Mouse (Mus musculus): Measurements from ENCODE around the gene Adamts15. TPM values are rescaled to one million over a fixed set of nuclear protein-coding genes. Genes with fewer than 3 reads are reported as not detected.

The Adamts15 gene
- 6.4 and 7.9 TPM in 2 replicates for polyA plus RNA-seq (2016; fragmentation: Nextera tagmentation; extraction: Ambion mirVana)

DNA sequence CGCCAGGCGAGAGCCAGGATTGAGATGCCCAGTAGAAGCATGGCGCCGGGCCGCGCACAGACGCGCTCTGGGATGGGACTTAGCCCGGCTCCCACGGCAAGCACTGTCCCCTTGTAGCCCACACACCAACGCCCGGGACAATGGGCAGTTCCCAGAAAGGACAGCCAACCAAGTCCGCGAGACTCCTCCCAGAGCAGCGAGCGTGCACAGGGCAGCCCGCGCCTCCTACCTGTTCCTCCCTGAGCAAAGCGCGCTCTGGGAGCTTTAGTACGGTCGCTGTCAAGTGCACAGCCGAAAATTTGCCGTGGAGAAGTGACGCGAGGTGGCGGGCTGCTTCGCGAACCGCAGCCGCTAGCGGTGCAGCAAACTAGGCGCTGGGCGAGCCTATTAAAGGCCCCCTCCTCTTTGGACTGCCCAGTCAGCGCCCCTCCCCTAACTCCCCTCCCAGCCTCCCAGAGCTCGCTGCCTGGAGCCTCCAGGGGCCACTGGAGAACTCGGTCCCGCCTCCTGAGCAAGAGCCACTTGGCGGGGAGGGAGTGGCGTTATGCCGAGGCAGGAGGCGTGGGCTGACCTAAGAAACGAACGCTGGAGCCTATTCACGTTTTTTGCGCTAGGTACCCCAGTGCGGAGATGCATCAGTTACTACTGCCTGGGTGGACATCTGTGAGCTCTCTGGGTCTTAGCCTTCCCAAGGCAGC is at the start of gene Adamts15:
Gene Adamts15 (minus strand): TSS at position 256 of the 698 bp plus-strand sequence.
- Histone ChIP-seq H3K36me3 (no peaks in the 10 kb centered on the region), H3K4me3 (peak within 1 kb of the TSS; percentile 73), H3K27ac (peak within 1 kb of the TSS; percentile 83), H3K4me1 (peaks cover 31% of the 10 kb centered on the region), H3K9me3 (no peaks in the 10 kb centered on the region), H3K27me3 (ENCODE audit: insufficient read depth, poor library complexity, severe bottlenecking) (peaks cover 27% of the 10 kb centered on the region)
- peak; percentile 90 for DNase-seq (ENCODE audit: low spot score)
- under 1% methylated on average over 47 of the region's 47 CpGs for WGBS

DNA sequence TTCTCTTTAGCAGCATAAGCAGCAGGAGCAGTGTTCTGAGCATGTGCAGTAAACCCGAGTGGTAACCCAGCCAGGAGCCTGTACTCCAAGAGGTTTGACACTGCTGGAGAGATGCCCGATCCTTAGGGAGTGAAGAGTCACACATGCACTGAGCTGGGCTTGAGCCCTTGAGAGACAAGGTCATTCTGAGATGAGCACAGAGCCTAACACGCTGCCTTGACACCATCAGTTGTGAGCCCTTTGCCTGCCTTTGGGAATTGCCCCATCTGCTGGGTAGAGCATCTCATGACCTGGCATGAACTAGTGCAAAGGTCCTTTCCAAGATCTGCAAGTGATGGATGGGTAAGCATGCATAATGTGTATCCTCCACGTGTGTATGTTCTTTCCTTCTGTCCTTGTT is 49.7 kb upstream of the Adamts15 start:
- H3K27ac ChIP-seq: no peak overlapping the region
- no peaks in the 10 kb centered on the region for H3K27me3 ChIP-seq (ENCODE audit: insufficient read depth, poor library complexity, severe bottlenecking)
- H3K9me3 ChIP-seq: no peaks in the 10 kb centered on the region
- H3K4me3 ChIP-seq: no peak overlapping the region
- 52% methylated on average over 4 of the region's 4 CpGs for WGBS
- H3K36me3 ChIP-seq: no peaks in the 10 kb centered on the region
- no peak for DNase-seq (ENCODE audit: low spot score)
- H3K4me1 ChIP-seq: no peaks in the 10 kb centered on the region

DNA sequence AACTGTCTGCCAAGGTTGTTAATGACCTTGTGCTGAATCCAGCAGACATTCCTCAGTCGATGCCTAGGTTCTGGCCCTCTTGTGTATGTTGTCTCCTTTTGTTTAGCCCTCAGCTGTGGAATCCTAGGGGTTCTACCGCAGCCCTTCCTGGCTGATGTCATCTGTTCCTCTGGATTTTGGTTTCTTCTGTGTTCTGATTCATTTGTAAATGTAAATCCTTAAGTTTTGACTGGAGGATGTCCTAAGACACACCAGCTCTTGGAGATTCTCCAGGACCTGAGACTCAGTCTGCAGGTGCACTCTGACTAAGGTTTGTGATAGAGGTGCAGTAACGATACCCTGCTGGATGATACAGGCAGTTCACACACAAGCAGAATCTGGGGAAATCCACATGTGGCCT is 47.7 kb upstream of the Adamts15 start:
- Histone ChIP-seq H3K9me3 (no peaks in the 10 kb centered on the region), H3K4me3 (no peak overlapping the region), H3K27ac (no peak overlapping the region), H3K4me1 (no peaks in the 10 kb centered on the region), H3K36me3 (no peaks in the 10 kb centered on the region), H3K27me3 (ENCODE audit: insufficient read depth, poor library complexity, severe bottlenecking) (0 out of 2 replicates have a peak, but pooled peaks cover 6% of the 10 kb centered on the region)
- 75% methylated on average over 3 of the region's 3 CpGs for WGBS
- DNase-seq (ENCODE audit: low spot score): no peak

DNA sequence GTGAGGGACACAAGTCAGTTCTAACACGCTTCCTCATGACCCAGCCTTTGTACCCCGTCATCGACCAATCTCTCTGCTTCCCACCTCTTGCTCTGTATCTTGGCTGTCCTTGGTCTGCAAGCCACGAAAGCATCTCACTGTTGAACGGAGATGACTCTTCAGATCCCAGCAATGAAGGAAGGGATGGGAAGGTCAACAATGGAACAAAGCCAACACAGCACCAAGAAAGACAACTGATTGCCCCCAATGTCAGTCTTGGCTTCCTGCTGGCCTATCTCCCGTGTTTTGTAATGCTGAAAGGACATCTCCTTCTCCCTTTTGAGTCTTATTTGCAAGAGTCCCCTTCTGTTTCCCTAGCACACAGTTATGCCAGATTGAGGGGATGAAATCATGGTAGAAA is 45.9 kb upstream of the Adamts15 start:
- Histone ChIP-seq H3K27ac (no peak overlapping the region), H3K36me3 (no peaks in the 10 kb centered on the region), H3K4me1 (no peaks in the 10 kb centered on the region), H3K27me3 (ENCODE audit: insufficient read depth, poor library complexity, severe bottlenecking) (peaks cover 10% of the 10 kb centered on the region; the same call in 1 of the 2 replicates), H3K9me3 (no peaks in the 10 kb centered on the region), H3K4me3 (no peak overlapping the region)
- DNase-seq (ENCODE audit: low spot score): no peak
- 77% methylated on average over 6 of the region's 6 CpGs for WGBS

DNA sequence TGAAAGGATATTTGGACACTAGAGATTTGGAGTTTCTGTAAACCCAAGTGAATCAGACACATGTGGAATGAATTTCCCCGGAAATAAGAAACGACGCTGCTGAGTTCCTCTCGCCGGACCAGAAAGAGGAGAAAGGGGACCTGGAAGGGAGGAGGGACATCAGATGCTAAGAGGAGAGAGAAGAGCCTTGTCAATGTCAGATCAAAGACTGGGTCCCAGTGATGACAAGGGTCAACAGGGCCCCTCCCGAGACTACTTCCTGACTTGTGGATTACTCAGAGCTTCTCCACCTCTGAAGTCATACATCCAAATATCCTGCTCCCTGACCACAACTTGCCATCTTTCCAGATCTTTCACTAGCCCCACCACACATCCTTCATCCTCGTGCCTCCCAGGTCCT is 44.6 kb upstream of the Adamts15 start:
- H3K27me3 ChIP-seq (ENCODE audit: insufficient read depth, poor library complexity, severe bottlenecking): peaks cover 10% of the 10 kb centered on the region; the same call in 1 of the 2 replicates
- no peak overlapping the region for H3K4me3 ChIP-seq
- no peak overlapping the region for H3K27ac ChIP-seq
- no peaks in the 10 kb centered on the region for H3K36me3 ChIP-seq
- peak; percentile 69 for DNase-seq (ENCODE audit: low spot score)
- WGBS: 51% methylated on average over 7 of the region's 7 CpGs
- no peaks in the 10 kb centered on the region for H3K9me3 ChIP-seq
- no peaks in the 10 kb centered on the region for H3K4me1 ChIP-seq

DNA sequence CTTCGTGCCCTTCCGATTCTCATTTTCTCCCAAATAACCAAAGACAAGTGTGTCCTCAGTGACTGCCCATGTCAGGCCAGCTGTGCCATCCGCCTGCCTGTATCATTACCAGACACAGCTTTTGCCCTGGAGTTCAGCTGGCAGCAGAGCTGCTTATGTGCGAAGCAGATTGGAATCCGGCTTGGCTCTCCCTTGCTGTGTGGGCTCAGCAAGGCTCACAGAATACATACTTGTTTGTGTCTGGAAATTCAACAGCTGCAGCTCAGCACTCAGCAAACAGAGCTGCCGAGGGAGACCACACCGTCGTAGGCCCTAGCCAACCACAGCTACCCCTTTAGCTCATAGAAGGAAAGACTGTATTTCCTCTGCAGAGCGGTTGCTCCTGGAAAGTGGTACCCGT is 42.4 kb upstream of the Adamts15 start:
- no peaks in the 10 kb centered on the region for H3K4me1 ChIP-seq

DNA sequence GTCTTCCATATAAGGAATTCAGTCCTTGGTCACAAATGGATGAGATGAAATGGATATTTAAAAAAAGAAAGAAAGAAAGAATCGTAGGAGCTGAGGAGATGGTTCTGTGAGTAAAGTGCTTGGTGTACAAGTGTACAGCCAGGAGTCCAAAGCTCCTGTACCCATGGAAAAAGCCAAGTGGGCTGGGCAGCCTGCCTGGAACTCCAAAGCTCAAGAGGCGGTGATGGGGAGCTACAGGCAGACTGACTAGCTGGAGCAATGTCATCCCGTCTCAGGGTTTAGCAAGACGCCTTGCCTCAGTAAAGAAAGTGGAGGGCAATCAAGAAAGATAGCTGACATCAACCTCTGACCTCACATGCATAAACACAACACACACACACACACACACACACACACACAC is 41.5 kb upstream of the Adamts15 start:
- H3K9me3 ChIP-seq: no peaks in the 10 kb centered on the region
- H3K4me3 ChIP-seq: no peak overlapping the region
- no peaks in the 10 kb centered on the region for H3K4me1 ChIP-seq
- 81% methylated on average over 4 of the region's 4 CpGs for WGBS
- peaks cover 22% of the 10 kb centered on the region; the same call in 1 of the 2 replicates for H3K27me3 ChIP-seq (ENCODE audit: insufficient read depth, poor library complexity, severe bottlenecking)
- DNase-seq (ENCODE audit: low spot score): no peak
- no peaks in the 10 kb centered on the region for H3K36me3 ChIP-seq
- no peak overlapping the region for H3K27ac ChIP-seq

More for the DNA sequence above, 42.4 kb upstream of the Adamts15 start:
- Histone ChIP-seq H3K27ac (no peak overlapping the region), H3K36me3 (no peaks in the 10 kb centered on the region), H3K9me3 (no peaks in the 10 kb centered on the region), H3K27me3 (ENCODE audit: insufficient read depth, poor library complexity, severe bottlenecking) (peaks cover 13% of the 10 kb centered on the region; the same call in 1 of the 2 replicates), H3K4me3 (no peak overlapping the region)
- DNase-seq (ENCODE audit: low spot score): no peak
- 77% methylated on average over 10 of the region's 10 CpGs for WGBS

DNA sequence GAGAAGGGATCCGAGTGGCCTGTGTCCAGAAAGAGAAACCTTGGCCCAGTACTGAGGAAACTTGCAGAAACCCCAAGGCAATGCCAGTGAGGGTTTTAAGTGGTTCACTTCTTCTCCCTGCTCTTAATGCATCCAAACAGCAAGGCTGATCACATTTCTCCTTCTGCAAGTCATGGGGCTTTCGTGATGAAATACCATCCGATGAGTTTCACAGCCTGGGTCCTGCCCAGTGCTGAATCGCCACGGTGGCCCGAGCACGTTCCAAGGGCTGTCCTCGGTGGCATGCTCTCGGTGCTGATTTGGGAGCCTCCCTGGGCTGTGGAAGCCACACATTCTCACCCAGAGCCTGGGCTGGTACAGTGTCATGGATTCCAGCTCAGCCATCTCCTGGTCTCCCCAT is 33.0 kb upstream of the Adamts15 start:
- Histone ChIP-seq H3K27ac (no peak overlapping the region), H3K36me3 (no peaks in the 10 kb centered on the region), H3K4me3 (no peak overlapping the region), H3K9me3 (no peaks in the 10 kb centered on the region), H3K27me3 (ENCODE audit: insufficient read depth, poor library complexity, severe bottlenecking) (peaks cover 33% of the 10 kb centered on the region), H3K4me1 (peaks cover 4% of the 10 kb centered on the region; the same call in 1 of the 2 replicates)
- 81% methylated on average over 9 of the region's 9 CpGs for WGBS
- no peak for DNase-seq (ENCODE audit: low spot score)

DNA sequence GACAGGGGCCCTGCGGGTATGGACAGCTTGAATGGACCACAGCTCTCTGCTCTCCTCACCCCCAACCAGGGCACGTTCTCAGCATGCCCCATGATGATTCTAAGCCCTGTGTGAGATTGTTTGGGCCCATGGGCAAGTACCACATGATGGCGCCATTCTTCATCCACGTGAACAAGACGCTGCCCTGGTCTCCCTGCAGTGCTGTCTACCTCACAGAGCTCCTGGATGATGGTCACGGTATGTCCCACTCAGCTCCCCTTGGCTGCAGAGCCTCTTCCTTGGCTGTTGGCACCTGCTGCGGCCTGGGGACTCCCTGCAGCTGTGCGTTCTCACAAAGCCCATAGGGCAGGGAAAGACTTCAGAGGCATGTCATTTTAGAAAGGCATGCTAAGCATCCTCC is 31.0 kb upstream of the Adamts15 start:
- DNase-seq (ENCODE audit: low spot score): no peak
- no peaks in the 10 kb centered on the region for H3K36me3 ChIP-seq
- peaks cover 4% of the 10 kb centered on the region; the same call in 1 of the 2 replicates for H3K4me1 ChIP-seq
- H3K4me3 ChIP-seq: no peak overlapping the region
- no peaks in the 10 kb centered on the region for H3K9me3 ChIP-seq
- H3K27me3 ChIP-seq (ENCODE audit: insufficient read depth, poor library complexity, severe bottlenecking): peaks cover 19% of the 10 kb centered on the region
- 48% methylated on average over 8 of the region's 8 CpGs for WGBS
- no peak overlapping the region for H3K27ac ChIP-seq

DNA sequence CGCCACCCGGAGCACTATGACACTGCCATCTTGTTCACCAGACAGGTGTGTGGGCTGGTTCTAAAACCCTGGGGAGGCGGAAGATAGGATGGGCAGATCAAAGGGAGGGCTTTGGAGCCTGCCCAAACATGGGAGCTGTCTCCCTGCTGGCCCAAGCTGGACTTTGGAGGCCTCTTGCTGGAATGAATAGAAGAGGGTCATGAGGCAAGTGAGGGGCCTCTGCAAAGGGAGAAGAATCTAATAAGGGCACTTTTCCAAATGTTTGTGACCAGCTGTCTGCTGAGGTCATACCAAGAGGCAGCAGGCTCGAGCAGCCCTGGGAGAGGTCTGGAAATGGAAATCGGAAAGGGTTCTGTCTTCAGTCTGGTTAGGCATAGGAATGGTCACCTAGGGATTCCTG is 29.2 kb upstream of the Adamts15 start:
- Histone ChIP-seq H3K36me3 (no peaks in the 10 kb centered on the region), H3K9me3 (no peaks in the 10 kb centered on the region), H3K27me3 (ENCODE audit: insufficient read depth, poor library complexity, severe bottlenecking) (peaks cover 33% of the 10 kb centered on the region), H3K27ac (no peak overlapping the region), H3K4me1 (peaks cover 4% of the 10 kb centered on the region; the same call in 1 of the 2 replicates), H3K4me3 (no peak overlapping the region)
- DNase-seq (ENCODE audit: low spot score): no peak
- 81% methylated on average over 5 of the region's 5 CpGs for WGBS

DNA sequence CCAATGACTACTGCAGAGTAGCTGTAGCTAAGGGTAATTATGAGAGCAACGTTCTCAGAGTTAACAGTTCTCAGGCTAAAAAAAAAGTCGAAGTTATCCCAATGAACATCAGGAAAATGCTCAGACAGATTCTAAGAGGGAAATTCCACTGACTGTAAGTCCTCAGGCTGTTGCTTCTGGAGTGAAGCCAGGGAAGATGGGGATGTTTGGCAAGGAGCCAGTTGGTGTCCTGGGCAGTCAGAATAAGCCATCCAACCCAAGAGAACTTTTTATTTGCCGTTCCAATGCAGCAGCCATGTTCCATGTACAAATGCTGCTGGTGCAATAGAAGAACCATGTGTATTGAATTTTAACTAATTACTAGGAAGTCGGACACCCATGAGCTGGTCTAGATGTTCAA is 28.3 kb upstream of the Adamts15 start:
- Histone ChIP-seq H3K4me3 (no peak overlapping the region), H3K27me3 (ENCODE audit: insufficient read depth, poor library complexity, severe bottlenecking) (peaks cover 41% of the 10 kb centered on the region), H3K4me1 (peaks cover 4% of the 10 kb centered on the region; the same call in 1 of the 2 replicates), H3K36me3 (no peaks in the 10 kb centered on the region), H3K9me3 (no peaks in the 10 kb centered on the region), H3K27ac (no peak overlapping the region)
- DNase-seq (ENCODE audit: low spot score): no peak
- WGBS: 70% methylated on average over 4 of the region's 4 CpGs

DNA sequence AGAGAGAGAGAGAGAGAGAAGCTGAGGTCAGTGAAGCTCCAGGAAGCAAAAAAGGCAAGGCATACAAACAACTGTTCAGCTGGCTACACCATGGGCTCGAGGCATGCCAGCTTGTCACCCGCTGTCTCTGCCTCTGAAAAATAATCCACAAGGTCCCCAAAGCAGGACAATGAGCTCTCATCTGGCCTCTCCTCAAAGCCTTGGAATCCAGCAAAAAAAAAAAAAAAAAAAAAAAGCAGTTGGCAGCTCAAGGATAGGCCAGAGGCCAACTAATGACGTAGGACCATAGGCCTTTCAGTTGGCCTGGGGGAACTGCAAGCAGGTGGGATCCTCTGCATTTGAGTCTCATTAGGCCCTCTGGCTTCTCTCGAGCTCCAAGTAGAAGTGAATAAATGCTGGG is 27.7 kb upstream of the Adamts15 start:
- WGBS: 78% methylated on average over 4 of the region's 4 CpGs
- peaks cover 42% of the 10 kb centered on the region for H3K27me3 ChIP-seq (ENCODE audit: insufficient read depth, poor library complexity, severe bottlenecking)
- peaks cover 4% of the 10 kb centered on the region; the same call in 1 of the 2 replicates for H3K4me1 ChIP-seq
- H3K27ac ChIP-seq: no peak overlapping the region
- H3K36me3 ChIP-seq: no peaks in the 10 kb centered on the region
- H3K4me3 ChIP-seq: no peak overlapping the region
- no peaks in the 10 kb centered on the region for H3K9me3 ChIP-seq
- no peak for DNase-seq (ENCODE audit: low spot score)

DNA sequence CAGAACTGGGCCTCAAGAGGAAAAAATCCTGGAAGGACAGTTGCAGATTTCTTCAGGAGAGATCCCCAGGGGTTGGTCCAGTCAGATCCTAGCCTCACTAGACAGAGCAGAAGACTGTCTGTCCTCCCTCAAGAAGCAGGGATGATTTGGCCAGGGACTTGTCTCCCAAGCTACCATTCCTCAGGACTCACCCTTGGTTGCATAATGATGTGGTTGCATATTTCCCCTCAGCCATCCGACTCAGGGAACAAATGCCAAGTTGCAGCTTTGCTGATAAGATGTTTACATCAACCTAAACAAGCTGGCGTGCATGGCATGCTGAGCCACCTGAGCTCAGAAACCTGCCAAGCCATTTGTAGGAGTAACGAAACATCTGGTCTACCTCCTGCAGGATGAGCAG is 27.2 kb upstream of the Adamts15 start:
- Histone ChIP-seq H3K4me3 (no peak overlapping the region), H3K27ac (no peak overlapping the region), H3K9me3 (no peaks in the 10 kb centered on the region), H3K4me1 (peaks cover 4% of the 10 kb centered on the region; the same call in 1 of the 2 replicates), H3K36me3 (no peaks in the 10 kb centered on the region), H3K27me3 (ENCODE audit: insufficient read depth, poor library complexity, severe bottlenecking) (peaks cover 44% of the 10 kb centered on the region)
- no peak for DNase-seq (ENCODE audit: low spot score)
- 76% methylated on average over 3 of the region's 3 CpGs for WGBS

All from heart, embryonic 10.5 days (tissue).